Mouse (Mus musculus) intestine, postnatal 0 days (tissue): Measurements from ENCODE around the gene Rabl6. TPM values are rescaled to one million over a fixed set of nuclear protein-coding genes. Genes with fewer than 3 reads are reported as not detected.

Experiments used
- ATAC-seq: fragments of 200-750 bp; cut with Nextera tagmentation; 2 replicates; pipeline ENCODE4 v1.8.0; 2017; ENCODE audit warnings: mild to moderate bottlenecking, moderate TSS enrichment, moderate library complexity
- H3K27ac ChIP-seq: fragments of 300-500 bp; sonication (generic); 2 replicates; pipeline ENCODE4 v1.5.1; 2014; ENCODE audit warnings: mild to moderate bottlenecking, low read depth, low read length, moderate library complexity
- H3K27me3 ChIP-seq: fragments of 300-500 bp; sonication (generic); replicated peaks from 2 replicates; pipeline ENCODE4 v1.6.1; 2014; ENCODE audit warnings: low read length, mixed read lengths; ENCODE audit not compliant: control insufficient read depth, insufficient read depth
- H3K36me3 ChIP-seq: fragments of 300-500 bp; sonication (generic); 2 replicates; pipeline ENCODE4 v1.6.1; 2014; ENCODE audit warnings: mild to moderate bottlenecking, moderate library complexity; ENCODE audit not compliant: control insufficient read depth, insufficient read depth
- H3K4me1 ChIP-seq: fragments of 300-500 bp; sonication (generic); replicated peaks from 2 replicates; pipeline ENCODE4 v1.6.1; 2014; ENCODE audit warnings: antibody characterized with exemption, low read length, mixed read lengths; ENCODE audit not compliant: control insufficient read depth, insufficient read depth
- H3K4me2 ChIP-seq: fragments of 300-500 bp; sonication (generic); replicated peaks from 2 replicates; pipeline ENCODE4 v1.6.1; 2014; ENCODE audit warnings: low read depth, mild to moderate bottlenecking, moderate library complexity
- H3K4me3 ChIP-seq: fragments of 300-500 bp; sonication (generic); 2 replicates; pipeline ENCODE4 v1.5.1; 2014; ENCODE audit warnings: low read depth, low read length
- H3K9ac ChIP-seq: fragments of 300-500 bp; sonication (generic); 2 replicates; pipeline ENCODE4 v1.6.1; 2014; ENCODE audit warnings: mild to moderate bottlenecking, low read depth, low read length
- H3K9me3 ChIP-seq: fragments of 300-500 bp; sonication (generic); 2 replicates; pipeline ENCODE4 v1.6.1; 2016; ENCODE audit warnings: mixed run types; ENCODE audit not compliant: control insufficient read depth
- CTCF ChIP-seq: sonication (generic); IDR thresholded peaks from 2 replicates; pipeline ENCODE4 v1.5.1; 2016; ENCODE audit warnings: low read depth, mild to moderate bottlenecking, control low read depth, antibody characterized with exemption, moderate library complexity
- WGBS: fragments of 180-500 bp; shearing (Covaris S2); extraction: QIAGEN DNeasy Blood & Tissue Kit; methylation state at CpG from one replicate; pipeline ENCODE4 v1.1.7; 2014; 5-methylcytosine and 5-hydroxymethylcytosine counted together
- polyA plus RNA-seq: library from polyadenylated mRNA; unstranded; fragments of >200 nt; fragmentation: Nextera tagmentation; extraction: Ambion mirVana; gene quantifications from 2 replicates; pipeline ENCODE4 v1.2.1, GENCODE M21; 2015

The Rabl6 gene
- polyA plus RNA-seq, 1 experiment from 2014 or later: 26.8 TPM

DNA sequence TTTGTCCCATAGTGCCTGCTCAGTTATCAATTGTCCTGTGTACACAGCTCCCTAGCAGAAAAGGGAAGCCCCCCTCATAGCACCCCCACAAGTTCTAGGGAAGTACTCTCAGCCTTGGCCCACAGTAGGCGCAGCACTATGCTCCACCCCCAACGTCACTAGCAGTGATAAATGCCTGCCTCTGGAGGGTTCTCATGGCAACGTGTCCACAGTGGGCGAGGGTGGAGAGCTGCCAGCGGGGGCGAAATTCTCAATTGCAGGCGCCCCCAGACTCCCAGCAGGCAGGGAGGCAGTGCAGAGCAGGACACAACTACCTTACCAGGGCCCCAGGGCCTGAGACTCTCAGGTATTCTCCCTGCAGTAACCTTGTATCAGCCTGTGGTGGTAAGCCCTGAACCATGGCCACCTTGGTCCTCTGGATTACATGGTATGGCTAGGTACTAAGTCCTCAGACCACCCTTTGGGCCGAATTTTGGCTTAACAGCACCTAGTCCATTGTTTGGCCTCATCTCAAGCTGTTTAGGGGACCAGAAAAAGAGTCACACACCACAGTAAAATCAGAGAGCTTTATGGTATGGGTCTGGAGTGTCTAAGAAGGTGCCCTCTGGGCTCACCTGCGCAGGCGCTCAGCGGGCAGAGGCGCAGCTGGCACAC, 25.7 kb downstream of the Rabl6 start:
- no peak overlapping the region for H3K27ac ChIP-seq
- peaks cover 21% of the 10 kb centered on the region for H3K4me1 ChIP-seq
- 56% methylated on average over 12 of the region's 12 CpGs for WGBS
- ATAC-seq: no peak
- H3K9me3 ChIP-seq: no peaks in the 10 kb centered on the region
- H3K27me3 ChIP-seq: peaks cover 29% of the 10 kb centered on the region
- H3K9ac ChIP-seq: no peak overlapping the region
- H3K4me2 ChIP-seq: no peak overlapping the region
- H3K4me3 ChIP-seq: no peak overlapping the region
- TF ChIP-seq CTCF: no peak
- peaks cover 32% of the 10 kb centered on the region for H3K36me3 ChIP-seq

DNA sequence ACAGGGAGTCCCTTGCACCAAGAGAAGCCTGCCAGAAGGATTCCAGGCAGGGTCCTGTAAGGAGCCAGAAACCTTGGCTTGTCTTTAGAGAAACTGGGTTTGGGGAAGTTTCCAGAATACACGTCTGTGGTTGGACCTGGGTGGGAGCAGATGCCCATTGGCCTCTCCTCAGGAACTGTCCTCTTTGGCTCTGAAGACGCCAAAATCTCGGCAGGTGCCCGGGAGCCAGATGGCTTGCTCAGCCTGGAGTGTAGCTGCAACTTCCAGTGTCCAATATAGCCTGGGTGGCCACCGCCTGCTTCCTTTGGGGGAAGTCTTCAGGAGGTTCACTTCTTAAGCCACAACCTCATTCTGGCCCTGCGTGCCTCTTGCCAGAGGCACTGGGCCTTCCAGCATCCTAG, 26.4 kb downstream of the Rabl6 start:
- H3K9me3 ChIP-seq: no peaks in the 10 kb centered on the region
- no peak overlapping the region for H3K27ac ChIP-seq
- H3K36me3 ChIP-seq: peaks cover 26% of the 10 kb centered on the region
- no peak overlapping the region for H3K9ac ChIP-seq
- H3K27me3 ChIP-seq: peaks cover 36% of the 10 kb centered on the region
- H3K4me3 ChIP-seq: peak overlapping the region; percentile 33; the same call in 1 of the 2 replicates
- no peak for ATAC-seq
- H3K4me2 ChIP-seq: peak overlapping the region; percentile 75
- no peak for TF ChIP-seq CTCF
- peaks cover 24% of the 10 kb centered on the region for H3K4me1 ChIP-seq
- 28% methylated on average over 6 of the region's 6 CpGs for WGBS

DNA sequence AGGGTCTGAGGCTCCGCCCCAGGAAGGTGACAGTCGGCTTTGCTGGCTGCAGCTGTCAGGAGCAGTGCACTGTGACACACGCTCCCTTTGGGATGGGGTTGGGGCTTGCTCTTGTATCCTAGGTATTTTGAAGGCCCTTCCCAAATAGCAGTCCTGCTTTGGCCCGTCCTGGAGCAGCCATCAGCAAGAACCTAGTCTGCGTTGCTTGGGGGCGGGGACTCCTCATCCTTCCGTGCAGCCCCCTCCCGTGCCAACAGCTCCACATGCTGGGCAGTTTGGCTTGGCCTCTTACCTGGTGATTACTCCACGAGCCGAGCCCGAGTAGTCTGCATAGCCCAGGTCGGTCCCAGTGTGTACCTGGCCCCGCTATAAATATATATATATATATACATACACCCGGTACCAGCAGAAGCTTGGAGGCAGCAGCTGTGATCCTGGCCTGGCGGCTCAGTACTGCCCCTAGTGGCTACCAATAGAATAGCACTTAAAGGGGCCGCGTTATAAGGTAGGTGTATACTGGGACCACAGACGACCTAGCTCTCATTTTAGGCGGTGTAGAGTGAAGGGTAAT, 26.9 kb downstream of the Rabl6 start, which contains the start of gene Ajm1:
Gene Ajm1, minus strand, starts transcription at position 464 of the 571 bp plus-strand sequence.
- Histone ChIP-seq H3K4me2 (peak within 1 kb of the TSS; percentile 75), H3K4me1 (peaks cover 26% of the 10 kb centered on the region), H3K4me3 (peak within 1 kb of the TSS; percentile 33), H3K27ac (no peak within 1 kb of the TSS), H3K9ac (no peak within 1 kb of the TSS), H3K27me3 (peaks cover 41% of the 10 kb centered on the region), H3K9me3 (no peaks in the 10 kb centered on the region), H3K36me3 (peaks cover 21% of the 10 kb centered on the region)
- peak; percentile 44 for ATAC-seq
- WGBS: 3% methylated on average over 19 of the region's 19 CpGs
- peak; percentile 95 for TF ChIP-seq CTCF

DNA sequence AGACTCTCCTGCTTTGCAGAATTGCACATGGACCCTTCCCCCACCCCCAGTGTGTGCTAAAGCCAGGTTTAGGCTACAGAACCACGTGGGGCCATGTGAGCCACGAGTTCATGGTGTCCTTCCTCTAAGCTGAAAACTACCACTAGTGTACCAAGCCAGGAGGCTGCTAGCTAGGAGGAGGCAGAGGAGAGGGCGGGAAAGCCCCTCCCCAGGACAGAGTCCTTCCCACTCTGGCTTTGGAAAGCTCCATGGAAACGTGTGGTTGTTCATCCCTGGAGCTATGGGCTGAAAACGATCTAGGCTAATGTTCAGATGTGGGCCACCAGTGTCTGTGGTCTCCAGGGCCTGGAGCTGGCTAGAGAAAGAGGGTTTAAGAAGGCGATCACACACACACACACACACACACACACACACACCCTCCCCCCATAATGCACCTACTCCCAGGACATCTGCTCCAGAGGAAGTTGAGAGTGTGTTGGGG, 27.7 kb downstream of the Rabl6 start:
- H3K4me2 ChIP-seq: peak overlapping the region; percentile 75

DNA sequence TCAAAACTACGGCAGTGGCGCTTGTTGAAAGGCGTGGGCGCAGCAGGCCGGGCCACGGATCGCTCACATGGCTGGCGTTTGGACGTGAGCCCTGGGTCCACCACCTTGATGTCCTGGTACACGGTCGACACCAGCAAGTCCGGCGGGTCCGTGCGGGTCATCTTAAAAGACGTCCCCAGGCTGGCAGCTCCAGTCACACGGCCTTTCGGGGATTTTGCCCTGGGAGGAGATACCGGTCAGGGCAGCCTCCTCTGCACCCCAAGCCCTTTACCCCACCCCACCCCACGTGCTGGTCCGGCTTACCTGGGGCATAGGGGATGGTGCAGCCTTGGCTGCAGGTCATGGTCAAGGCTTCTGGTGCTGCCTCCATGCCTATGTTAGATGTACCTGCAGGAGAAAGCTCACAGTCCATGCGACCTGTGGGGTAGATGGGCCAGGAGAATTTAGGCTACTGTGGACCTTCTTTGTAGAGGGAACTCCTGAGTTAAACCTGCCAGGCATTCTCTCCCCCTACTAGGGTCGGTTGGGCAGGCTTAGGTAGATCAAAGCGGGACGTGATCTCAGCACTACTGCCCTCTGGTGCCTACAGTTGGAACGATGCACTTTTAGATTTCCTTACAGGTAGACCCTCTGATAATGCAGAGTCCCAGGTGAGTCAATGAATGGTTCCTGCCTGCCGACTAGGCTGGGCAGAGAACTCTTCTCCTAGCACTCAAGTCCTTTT, 28.4 kb downstream of the Rabl6 start:
- Histone ChIP-seq H3K36me3 (peaks cover 8% of the 10 kb centered on the region), H3K9ac (peak overlapping the region; percentile 1; the same call in 1 of the 2 replicates), H3K4me3 (peak overlapping the region; percentile 29), H3K9me3 (no peaks in the 10 kb centered on the region), H3K27me3 (peaks cover 43% of the 10 kb centered on the region), H3K27ac (no peak overlapping the region), H3K4me2 (peak overlapping the region; percentile 66), H3K4me1 (peaks cover 34% of the 10 kb centered on the region)
- peak; percentile 79 for TF ChIP-seq CTCF
- 2% methylated on average over 27 of the region's 27 CpGs for WGBS
- ATAC-seq: no peak

More for the DNA sequence above, 27.7 kb downstream of the Rabl6 start:
- Histone ChIP-seq H3K4me1 (peaks cover 32% of the 10 kb centered on the region), H3K27ac (no peak overlapping the region), H3K9ac (no peak overlapping the region), H3K36me3 (peaks cover 15% of the 10 kb centered on the region), H3K9me3 (no peaks in the 10 kb centered on the region), H3K4me3 (no peak overlapping the region), H3K27me3 (peaks cover 43% of the 10 kb centered on the region)
- no peak for TF ChIP-seq CTCF
- WGBS: 31% methylated on average over 6 of the region's 6 CpGs
- no peak for ATAC-seq
